Mouse (Mus musculus) heart, embryonic 14.5 days (tissue): ENCODE data around the gene Ms4a13. TPM values are rescaled to one million over a fixed set of nuclear protein-coding genes. Genes with fewer than 3 reads are reported as not detected.
"Not testable (repeated sequence)": the region's sequence is repeated elsewhere in the genome, so short reads cannot be mapped to it uniquely, and the experiment has no call there.

Experiments used
- ATAC-seq: fragments of 200-750 bp; cut with Nextera tagmentation; 2 replicates; pipeline ENCODE4 v1.8.0; 2017; ENCODE audit warnings: low read depth, moderate TSS enrichment; ENCODE audit not compliant: insufficient number of reproducible peaks, insufficient read depth, low FRiP score
- H3K27ac ChIP-seq, 2 experiments: fragments of 200-500 bp in 1 of 2; fragments of 300-500 bp in 1 of 2; sonication (generic) in 1 of 2; replicated peaks in 1 of 2; 2 replicates each; pipeline ENCODE4 v1.5.1; 2012 to 2014; ENCODE audit warnings: low read depth in 2 of 2, low read length in 2 of 2, control low read depth in 1 of 2, mild to moderate bottlenecking in 1 of 2, mixed read lengths in 1 of 2; ENCODE audit not compliant: control insufficient read depth in 1 of 2, insufficient read depth in 1 of 2
- H3K27me3 ChIP-seq: fragments of 300-500 bp; sonication (generic); 2 replicates; pipeline ENCODE4 v1.6.1; 2014; ENCODE audit warnings: mild to moderate bottlenecking, low read length, control low read depth; ENCODE audit not compliant: control insufficient read depth, insufficient read depth
- H3K36me3 ChIP-seq: fragments of 300-500 bp; sonication (generic); 2 replicates; pipeline ENCODE4 v1.6.1; 2014; ENCODE audit warnings: mild to moderate bottlenecking, control low read depth, low read length, mixed read lengths; ENCODE audit not compliant: control insufficient read depth, insufficient read depth
- H3K4me1 ChIP-seq, 2 experiments: fragments of 200-500 bp in 1 of 2; fragments of 300-500 bp in 1 of 2; sonication (generic) in 1 of 2; 2 replicates each; pipeline ENCODE4 v1.6.1; 2012 to 2014; ENCODE audit warnings: low read length in 2 of 2, control low read depth in 1 of 2, mixed read lengths in 1 of 2; ENCODE audit not compliant: control insufficient read depth in 2 of 2, insufficient read depth in 2 of 2
- H3K4me2 ChIP-seq: fragments of 300-500 bp; sonication (generic); 2 replicates; pipeline ENCODE4 v1.6.1; 2014; ENCODE audit warnings: mild to moderate bottlenecking, low read length
- H3K4me3 ChIP-seq, 2 experiments: fragments of 200-500 bp in 1 of 2; fragments of 300-500 bp in 1 of 2; sonication (generic) in 1 of 2; 2 replicates each; pipeline ENCODE4 v1.5.1; 2012 to 2014; ENCODE audit warnings: low read length in 2 of 2, mild to moderate bottlenecking in 2 of 2, control low read depth in 1 of 2, low read depth in 1 of 2, moderate library complexity in 1 of 2; ENCODE audit not compliant: control insufficient read depth in 1 of 2, insufficient read depth in 1 of 2
- H3K9ac ChIP-seq: fragments of 300-500 bp; sonication (generic); 2 replicates; pipeline ENCODE4 v1.6.1; 2014; ENCODE audit warnings: mild to moderate bottlenecking, low read length
- H3K9me3 ChIP-seq: fragments of 300-500 bp; sonication (generic); 2 replicates; pipeline ENCODE4 v1.6.1; 2016; ENCODE audit warnings: low read length, control low read depth; ENCODE audit not compliant: control insufficient read depth
- WGBS: fragments of 180-500 bp; shearing (Covaris S2); extraction: QIAGEN DNeasy Blood & Tissue Kit; methylation state at CpG from one replicate; pipeline ENCODE4 v1.1.7; 2014; 5-methylcytosine and 5-hydroxymethylcytosine counted together
- polyA plus RNA-seq: library from polyadenylated mRNA; unstranded; fragments of >200 nt; fragmentation: Nextera tagmentation; extraction: Ambion mirVana; gene quantifications from 2 replicates; pipeline ENCODE4 v1.2.1, GENCODE M21; 2014

Ms4a13 gene
- polyA plus RNA-seq, 1 experiment from 2014 or later, result not detected

GRCm38 (mm10) chr19:11121016-11121420 lies 75.5 kb downstream of the Ms4a13 start:
- ATAC-seq, result peak; percentile 97
- Histone ChIP-seq H3K4me3 (peak overlapping the region; percentile 40 to 58), H3K9ac (peak overlapping the region; percentile 61; the same call in 1 of the 2 replicates), H3K4me2 (peak overlapping the region; percentile 59)
- not testable (repeated sequence) for H3K27ac ChIP-seq, H3K36me3 ChIP-seq, H3K4me1 ChIP-seq, H3K9me3 ChIP-seq, H3K27me3 ChIP-seq
- 2% methylated on average over 11 of the region's 38 CpGs for WGBS

Other genes with a start within 250 kb of the Ms4a13 start
- gene Ccdc86, start 247.5 kb downstream of the Ms4a13 start, polyA plus RNA-seq, result 12.9 and 14.7 TPM in 2 replicates
- not detected in 2 replicates for gene Ms4a10, start 222.1 kb downstream of the Ms4a13 start, polyA plus RNA-seq
- gene Ms4a15, start 203.5 kb downstream of the Ms4a13 start, polyA plus RNA-seq, result 0.15 TPM in 1 of 2 replicates, not detected in the other
- not detected in 2 replicates for gene Ms4a18, start 178.7 kb downstream of the Ms4a13 start, polyA plus RNA-seq
- not detected in 2 replicates for gene Ms4a8a, start 115.6 kb downstream of the Ms4a13 start, polyA plus RNA-seq
- not detected in 2 replicates for gene 1700017D01Rik, start 65.9 kb downstream of the Ms4a13 start, polyA plus RNA-seq
- gene 1700025F22Rik, start 31.4 kb downstream of the Ms4a13 start, polyA plus RNA-seq, result not detected in 2 replicates
- not detected in 2 replicates for gene Ms4a12, start 35.7 kb upstream of the Ms4a13 start, polyA plus RNA-seq
- gene Ms4a1, start 69.5 kb upstream of the Ms4a13 start, polyA plus RNA-seq, result not detected in 2 replicates
- not detected in 2 replicates for gene Ms4a5, start 87.1 kb upstream of the Ms4a13 start, polyA plus RNA-seq
- 0.12 TPM in 1 of 2 replicates, not detected in the other for gene Ms4a14, start 117.7 kb upstream of the Ms4a13 start, polyA plus RNA-seq
- 4.6 and 4.8 TPM in 2 replicates for gene Ms4a7, start 139.4 kb upstream of the Ms4a13 start, polyA plus RNA-seq
- 3.3 and 3.7 TPM in 2 replicates for gene Ms4a4a, start 178.8 kb upstream of the Ms4a13 start, polyA plus RNA-seq
- gene Ms4a4c, start 208.0 kb upstream of the Ms4a13 start, polyA plus RNA-seq, result 1.3 and 1.4 TPM in 2 replicates
- not detected in 2 replicates for gene Ms4a4b, start 246.8 kb upstream of the Ms4a13 start, polyA plus RNA-seq